Mouse (Mus musculus): ENCODE results near the gene Atg2a. TPM values are rescaled to one million over a fixed set of nuclear protein-coding genes. Genes with fewer than 3 reads are reported as not detected.

The Atg2a gene
- total RNA-seq (2014; rRNA removed) (9.1 and 16.0 TPM in 2 replicates), polyA plus RNA-seq (2012; rRNA removed) (26.8 and 32.3 TPM in 2 replicates)

DNA sequence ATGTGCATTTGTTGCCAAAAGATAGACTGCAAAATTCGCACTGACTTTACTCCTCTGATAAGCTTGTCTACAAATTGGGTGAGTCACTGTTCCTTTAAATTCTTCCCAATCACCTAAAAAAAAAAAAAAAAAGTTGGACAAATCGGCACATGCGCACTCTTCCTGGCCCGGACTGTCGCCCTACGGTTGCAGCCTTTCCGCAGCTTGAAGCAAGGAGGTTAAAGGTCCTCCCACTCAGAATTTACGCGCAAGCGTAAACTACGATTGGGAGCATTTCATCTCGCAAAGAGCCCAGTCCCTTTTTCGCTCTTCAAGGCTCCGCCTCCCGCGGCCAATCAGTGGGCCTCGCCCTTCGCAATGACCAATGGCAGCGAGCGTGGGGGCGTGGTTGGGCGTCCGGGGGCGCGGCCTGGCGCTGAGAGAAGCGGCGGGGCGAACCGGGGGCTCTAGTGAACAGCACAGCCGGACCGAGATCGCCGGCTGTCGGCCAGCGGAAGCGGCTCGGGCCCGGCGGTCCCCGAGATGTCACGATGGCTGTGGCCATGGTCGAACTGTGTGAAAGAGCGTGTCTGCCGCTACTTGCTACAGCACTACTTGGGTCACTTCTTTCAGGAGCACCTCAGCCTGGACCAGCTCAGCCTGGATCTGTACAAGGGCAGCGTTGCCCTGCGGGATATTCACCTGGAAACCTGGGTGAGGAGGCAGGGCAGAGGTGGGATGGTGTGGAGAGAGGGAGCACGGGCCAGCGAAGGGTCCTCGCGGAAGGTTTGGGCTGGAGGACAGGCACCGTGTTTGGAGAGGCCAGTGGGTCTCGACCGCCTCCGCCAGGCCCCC lies at the start of gene Atg2a:
Atg2a (plus strand) TSS at position 395 of the 834 bp plus-strand sequence.
- H3K27me3 ChIP-seq (ENCODE audit: control insufficient read depth, insufficient read depth, low read length) = no peaks in the 10 kb centered on the region
- H3K4me1 ChIP-seq (ENCODE audit: control insufficient read depth, insufficient read depth, low read length) = peaks cover 7% of the 10 kb centered on the region; the same call in 1 of the 2 replicates
- TF ChIP-seq CTCF (IDR thresholded peaks at IDR 0.05; ENCODE audit: low read depth, low read length) = no peak
- peak; percentile 90 for TF ChIP-seq POLR2A (IDR thresholded peaks at IDR 0.05; ENCODE audit: extremely low read depth, insufficient read depth, low read length)
- H3K79me2 ChIP-seq (ENCODE audit: control insufficient read depth, insufficient read depth, low read length) = 0 out of 2 replicates have a peak, but pooled peaks cover 4% of the 10 kb centered on the region
- H3K36me3 ChIP-seq (ENCODE audit: control insufficient read depth, insufficient read depth, low read length) = no peaks in the 10 kb centered on the region; the same call in 1 of the 2 replicates
- H3K27ac ChIP-seq (replicated peaks; ENCODE audit: insufficient read depth, low read depth, low read length) = peak within 1 kb of the TSS; percentile 51
- H3K9ac ChIP-seq (ENCODE audit: low read depth, low read length) = peak within 1 kb of the TSS; percentile 81
- WGBS = under 1% methylated on average over 55 of the region's 55 CpGs
- peak; percentile 99 for DNase-seq (ENCODE audit: extremely low read depth, low read depth, low spot score)
- peak within 1 kb of the TSS; percentile 69 for H3K4me3 ChIP-seq (ENCODE audit: insufficient read depth, low read depth, low read length)

DNA sequence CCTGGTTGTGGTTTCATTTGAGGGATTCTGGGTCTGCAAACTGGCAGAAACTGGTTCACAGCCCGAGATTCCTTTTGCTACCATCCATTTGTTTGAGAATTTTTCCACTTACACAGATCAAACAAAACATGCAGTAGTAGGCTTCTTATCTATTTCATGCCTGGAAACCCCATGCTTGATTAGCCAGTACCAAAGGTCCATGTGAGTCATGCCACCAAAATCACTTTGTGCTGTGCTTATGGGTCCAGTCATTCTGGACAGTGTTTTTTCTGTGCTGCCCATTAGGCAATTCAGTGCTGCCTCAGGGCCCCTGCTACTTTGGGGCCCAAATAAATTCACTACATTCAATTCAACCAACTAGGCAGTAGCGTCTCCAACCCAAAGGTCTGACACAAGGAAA lies 37.2 kb upstream of the Atg2a start:
- no peaks in the 10 kb centered on the region for H3K79me2 ChIP-seq (ENCODE audit: control insufficient read depth, insufficient read depth, low read length)
- no peaks in the 10 kb centered on the region for H3K27me3 ChIP-seq (ENCODE audit: control insufficient read depth, insufficient read depth, low read length)
- no peak overlapping the region for H3K27ac ChIP-seq (replicated peaks; ENCODE audit: insufficient read depth, low read depth, low read length)
- 79% methylated on average over 2 of the region's 2 CpGs for WGBS
- no peaks in the 10 kb centered on the region for H3K36me3 ChIP-seq (ENCODE audit: control insufficient read depth, insufficient read depth, low read length)
- no peak overlapping the region for H3K4me3 ChIP-seq (ENCODE audit: insufficient read depth, low read depth, low read length)
- H3K4me1 ChIP-seq (ENCODE audit: control insufficient read depth, insufficient read depth, low read length) = no peaks in the 10 kb centered on the region
- no peak overlapping the region for H3K9ac ChIP-seq (ENCODE audit: low read depth, low read length)
- DNase-seq (ENCODE audit: extremely low read depth, low read depth, low spot score) = no peak
- TF ChIP-seq POLR2A (IDR thresholded peaks at IDR 0.05; ENCODE audit: extremely low read depth, insufficient read depth, low read length) (no peak), CTCF (IDR thresholded peaks at IDR 0.05; ENCODE audit: low read depth, low read length) (no peak)

DNA sequence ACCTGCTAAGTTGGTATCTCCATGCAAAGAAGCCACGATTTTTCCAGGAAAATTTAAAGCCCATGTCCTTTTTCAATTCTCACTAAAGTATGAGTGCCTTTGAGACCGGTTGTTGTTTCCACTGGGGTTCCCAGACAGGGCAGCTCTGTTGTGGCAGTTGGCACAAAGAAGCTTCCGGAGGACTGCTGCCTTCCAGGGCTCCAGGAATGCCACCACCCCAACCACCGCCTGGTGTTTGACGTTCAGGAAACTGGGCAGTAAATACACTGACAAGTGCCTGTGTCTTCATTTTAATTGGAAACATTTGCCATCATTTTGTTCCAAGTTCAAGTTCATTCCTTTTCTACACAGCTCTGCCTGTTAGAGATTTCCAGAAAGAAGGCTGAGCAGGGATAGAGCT lies 34.8 kb upstream of the Atg2a start:
- no peaks in the 10 kb centered on the region for H3K27me3 ChIP-seq (ENCODE audit: control insufficient read depth, insufficient read depth, low read length)
- DNase-seq (ENCODE audit: extremely low read depth, low read depth, low spot score) = no peak
- H3K4me1 ChIP-seq (ENCODE audit: control insufficient read depth, insufficient read depth, low read length) = no peaks in the 10 kb centered on the region
- H3K4me3 ChIP-seq (ENCODE audit: insufficient read depth, low read depth, low read length) = no peak overlapping the region
- no peak overlapping the region for H3K9ac ChIP-seq (ENCODE audit: low read depth, low read length)
- WGBS = 78% methylated on average over 5 of the region's 5 CpGs
- no peak overlapping the region for H3K27ac ChIP-seq (replicated peaks; ENCODE audit: insufficient read depth, low read depth, low read length)
- no peaks in the 10 kb centered on the region for H3K36me3 ChIP-seq (ENCODE audit: control insufficient read depth, insufficient read depth, low read length)
- H3K79me2 ChIP-seq (ENCODE audit: control insufficient read depth, insufficient read depth, low read length) = no peaks in the 10 kb centered on the region
- TF ChIP-seq CTCF (IDR thresholded peaks at IDR 0.05; ENCODE audit: low read depth, low read length) (no peak), POLR2A (IDR thresholded peaks at IDR 0.05; ENCODE audit: extremely low read depth, insufficient read depth, low read length) (no peak)

DNA sequence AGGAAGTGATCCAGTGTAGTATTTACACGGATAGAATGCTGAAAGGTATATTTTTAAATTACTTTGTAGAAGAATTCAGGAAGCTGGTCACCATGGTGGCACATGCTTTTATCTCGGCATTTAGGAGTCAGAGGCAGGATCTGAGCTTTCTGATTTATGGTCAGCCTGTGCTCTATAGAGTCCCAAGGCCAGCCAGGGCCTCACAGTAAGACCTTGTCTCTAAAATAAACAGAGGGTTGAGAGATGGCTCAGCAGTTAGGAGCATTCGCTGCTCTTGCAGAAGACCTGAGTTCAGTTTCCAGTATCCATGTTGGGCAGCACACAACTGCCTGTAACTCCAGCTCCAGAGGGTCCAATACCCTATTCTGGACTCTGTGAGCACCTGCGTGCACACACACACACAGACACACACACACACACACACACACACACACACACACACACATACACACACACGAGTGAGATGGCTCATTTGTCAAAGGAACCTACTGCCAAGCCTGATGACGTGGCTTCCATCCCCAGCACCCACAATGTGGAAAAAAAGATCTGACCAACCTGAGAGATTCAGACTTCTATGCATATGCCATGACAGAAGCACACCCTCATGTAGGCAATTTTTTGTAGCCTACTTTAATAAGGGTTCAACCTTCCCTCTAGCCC lies 25.3 kb upstream of the Atg2a start:
- no peak overlapping the region for H3K4me3 ChIP-seq (ENCODE audit: insufficient read depth, low read depth, low read length)
- H3K4me1 ChIP-seq (ENCODE audit: control insufficient read depth, insufficient read depth, low read length) = no peaks in the 10 kb centered on the region
- H3K9ac ChIP-seq (ENCODE audit: low read depth, low read length) = no peak overlapping the region
- WGBS = 83% methylated on average over 6 of the region's 6 CpGs
- no peak for DNase-seq (ENCODE audit: extremely low read depth, low read depth, low spot score)
- no peaks in the 10 kb centered on the region for H3K27me3 ChIP-seq (ENCODE audit: control insufficient read depth, insufficient read depth, low read length)
- no peaks in the 10 kb centered on the region for H3K79me2 ChIP-seq (ENCODE audit: control insufficient read depth, insufficient read depth, low read length)
- H3K27ac ChIP-seq (replicated peaks; ENCODE audit: insufficient read depth, low read depth, low read length) = no peak overlapping the region
- TF ChIP-seq CTCF (IDR thresholded peaks at IDR 0.05; ENCODE audit: low read depth, low read length) (no peak), POLR2A (IDR thresholded peaks at IDR 0.05; ENCODE audit: extremely low read depth, insufficient read depth, low read length) (no peak)
- H3K36me3 ChIP-seq (ENCODE audit: control insufficient read depth, insufficient read depth, low read length) = no peaks in the 10 kb centered on the region

DNA sequence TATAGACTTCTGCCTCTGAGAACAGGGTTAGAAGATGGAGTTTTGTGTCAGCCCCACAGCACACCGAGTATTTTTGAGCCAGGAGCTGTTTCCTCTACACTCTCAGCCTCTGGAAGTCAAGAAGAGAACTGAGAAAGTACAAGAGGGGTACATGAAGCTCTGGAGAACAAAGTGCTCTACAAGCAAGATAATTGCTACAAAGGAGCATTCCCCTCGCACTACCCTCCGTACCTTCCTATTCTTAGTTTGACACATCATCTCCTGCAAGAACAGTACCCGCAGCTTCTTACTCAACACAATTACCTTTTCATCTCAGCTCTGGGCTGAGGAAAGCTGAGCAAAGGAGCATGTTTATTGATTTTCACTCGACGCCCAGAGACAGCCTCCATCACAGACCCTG lies 22.9 kb upstream of the Atg2a start:
- no peaks in the 10 kb centered on the region for H3K27me3 ChIP-seq (ENCODE audit: control insufficient read depth, insufficient read depth, low read length)
- H3K4me1 ChIP-seq (ENCODE audit: control insufficient read depth, insufficient read depth, low read length) = no peaks in the 10 kb centered on the region
- H3K9ac ChIP-seq (ENCODE audit: low read depth, low read length) = no peak overlapping the region
- WGBS = 68% methylated on average over 6 of the region's 6 CpGs
- no peaks in the 10 kb centered on the region for H3K36me3 ChIP-seq (ENCODE audit: control insufficient read depth, insufficient read depth, low read length)
- DNase-seq (ENCODE audit: extremely low read depth, low read depth, low spot score) = no peak
- H3K27ac ChIP-seq (replicated peaks; ENCODE audit: insufficient read depth, low read depth, low read length) = no peak overlapping the region
- TF ChIP-seq CTCF (IDR thresholded peaks at IDR 0.05; ENCODE audit: low read depth, low read length) (no peak), POLR2A (IDR thresholded peaks at IDR 0.05; ENCODE audit: extremely low read depth, insufficient read depth, low read length) (no peak)
- no peaks in the 10 kb centered on the region for H3K79me2 ChIP-seq (ENCODE audit: control insufficient read depth, insufficient read depth, low read length)
- H3K4me3 ChIP-seq (ENCODE audit: insufficient read depth, low read depth, low read length) = no peak overlapping the region

Data from liver, adult 2 months (tissue).